Mouse (Mus musculus) heart, embryonic 11.5 days (tissue): ENCODE data around the gene Map3k3. TPM values are rescaled to one million over a fixed set of nuclear protein-coding genes. Genes with fewer than 3 reads are reported as not detected.

Source experiments
- ATAC-seq: fragments of 200-750 bp; cut with Nextera tagmentation; replicated peaks from 2 replicates; pipeline ENCODE4 v1.8.0; 2017; ENCODE audit warnings: moderate library complexity; ENCODE audit not compliant: insufficient number of reproducible peaks, low FRiP score, low TSS enrichment
- H3K27ac ChIP-seq: fragments of 300-500 bp; sonication (generic); 2 replicates; pipeline ENCODE4 v1.5.1; 2014; ENCODE audit warnings: mild to moderate bottlenecking, low read depth, low read length
- H3K27me3 ChIP-seq: fragments of 300-500 bp; sonication (generic); 2 replicates; pipeline ENCODE4 v1.6.1; 2014; ENCODE audit warnings: mild to moderate bottlenecking, low read length, mixed read lengths; ENCODE audit not compliant: control insufficient read depth, insufficient read depth
- H3K36me3 ChIP-seq: fragments of 300-500 bp; sonication (generic); 2 replicates; pipeline ENCODE4 v1.6.1; 2014; ENCODE audit warnings: mild to moderate bottlenecking, low read length, moderate library complexity, mixed read lengths; ENCODE audit not compliant: control insufficient read depth, insufficient read depth
- H3K4me1 ChIP-seq: fragments of 300-500 bp; sonication (generic); 2 replicates; pipeline ENCODE4 v1.6.1; 2014; ENCODE audit warnings: low read length; ENCODE audit not compliant: control insufficient read depth, insufficient read depth
- H3K4me2 ChIP-seq: fragments of 300-500 bp; sonication (generic); 2 replicates; pipeline ENCODE4 v1.6.1; 2014; ENCODE audit warnings: mild to moderate bottlenecking, moderate library complexity
- H3K4me3 ChIP-seq: fragments of 300-500 bp; sonication (generic); 2 replicates; pipeline ENCODE4 v1.5.1; 2014; ENCODE audit warnings: low read depth, low read length
- H3K9ac ChIP-seq: fragments of 300-500 bp; sonication (generic); 2 replicates; pipeline ENCODE4 v1.6.1; 2014; ENCODE audit warnings: mild to moderate bottlenecking, low read depth, low read length, moderate library complexity
- H3K9me3 ChIP-seq: fragments of 300-500 bp; sonication (generic); replicated peaks from 2 replicates; pipeline ENCODE4 v1.6.1; 2016; ENCODE audit warnings: low read length; ENCODE audit not compliant: control insufficient read depth
- WGBS: fragments of 180-500 bp; shearing (Covaris S2); extraction: QIAGEN DNeasy Blood & Tissue Kit; methylation state at CpG from one replicate; pipeline ENCODE4 v1.1.7; 2014; ENCODE audit not compliant: insufficient replicate concordance; 5-methylcytosine and 5-hydroxymethylcytosine counted together
- polyA plus RNA-seq: library from polyadenylated mRNA; unstranded; fragments of >200 nt; fragmentation: Nextera tagmentation; extraction: Ambion mirVana; gene quantifications from 2 replicates; pipeline ENCODE4 v1.2.1, GENCODE M21; 2014

Gene Map3k3
- polyA plus RNA-seq, 1 experiment from 2014 or later, result 20.8 TPM

GRCm38 (mm10) chr11:106158081-106158929, 73.9 kb downstream of the Map3k3 start:
- Histone ChIP-seq H3K9me3 (no peaks in the 10 kb centered on the region), H3K36me3 (peaks cover 27% of the 10 kb centered on the region), H3K4me1 (peaks cover 20% of the 10 kb centered on the region), H3K4me2 (peak overlapping the region; percentile 95), H3K27ac (peak overlapping the region; percentile 94), H3K9ac (peak overlapping the region; percentile 94), H3K4me3 (peak overlapping the region; percentile 90), H3K27me3 (no peaks in the 10 kb centered on the region)
- no peak for ATAC-seq
- WGBS, result 60% methylated on average over 14 of the region's 14 CpGs

DNA sequence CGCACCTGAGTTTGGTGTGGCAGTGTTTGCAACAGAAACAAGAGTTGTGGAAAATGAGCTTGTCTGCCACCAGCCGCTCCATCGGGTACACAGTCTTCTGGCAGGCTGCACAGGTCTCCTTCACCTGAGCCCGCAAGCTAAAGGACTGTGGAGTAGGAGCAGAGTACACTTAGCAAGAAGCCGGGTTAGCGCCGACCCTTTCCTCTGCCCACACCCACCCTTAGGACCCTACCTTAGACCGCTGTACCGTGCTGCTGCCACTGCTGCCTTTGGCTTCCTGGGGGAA, 74.5 kb downstream of the Map3k3 start:
- 34% methylated on average over 9 of the region's 9 CpGs for WGBS
- peak overlapping the region; percentile 94 for H3K27ac ChIP-seq
- H3K4me3 ChIP-seq, result peak overlapping the region; percentile 90
- H3K9ac ChIP-seq, result peak overlapping the region; percentile 94
- peak overlapping the region; percentile 95 for H3K4me2 ChIP-seq
- peaks cover 21% of the 10 kb centered on the region for H3K4me1 ChIP-seq
- H3K27me3 ChIP-seq, result no peaks in the 10 kb centered on the region
- peaks cover 32% of the 10 kb centered on the region for H3K36me3 ChIP-seq
- H3K9me3 ChIP-seq, result no peaks in the 10 kb centered on the region
- no peak for ATAC-seq

GRCm38 (mm10) chr11:106159216-106159920, 75.0 kb downstream of the Map3k3 start:
- H3K27me3 ChIP-seq, result no peaks in the 10 kb centered on the region

DNA sequence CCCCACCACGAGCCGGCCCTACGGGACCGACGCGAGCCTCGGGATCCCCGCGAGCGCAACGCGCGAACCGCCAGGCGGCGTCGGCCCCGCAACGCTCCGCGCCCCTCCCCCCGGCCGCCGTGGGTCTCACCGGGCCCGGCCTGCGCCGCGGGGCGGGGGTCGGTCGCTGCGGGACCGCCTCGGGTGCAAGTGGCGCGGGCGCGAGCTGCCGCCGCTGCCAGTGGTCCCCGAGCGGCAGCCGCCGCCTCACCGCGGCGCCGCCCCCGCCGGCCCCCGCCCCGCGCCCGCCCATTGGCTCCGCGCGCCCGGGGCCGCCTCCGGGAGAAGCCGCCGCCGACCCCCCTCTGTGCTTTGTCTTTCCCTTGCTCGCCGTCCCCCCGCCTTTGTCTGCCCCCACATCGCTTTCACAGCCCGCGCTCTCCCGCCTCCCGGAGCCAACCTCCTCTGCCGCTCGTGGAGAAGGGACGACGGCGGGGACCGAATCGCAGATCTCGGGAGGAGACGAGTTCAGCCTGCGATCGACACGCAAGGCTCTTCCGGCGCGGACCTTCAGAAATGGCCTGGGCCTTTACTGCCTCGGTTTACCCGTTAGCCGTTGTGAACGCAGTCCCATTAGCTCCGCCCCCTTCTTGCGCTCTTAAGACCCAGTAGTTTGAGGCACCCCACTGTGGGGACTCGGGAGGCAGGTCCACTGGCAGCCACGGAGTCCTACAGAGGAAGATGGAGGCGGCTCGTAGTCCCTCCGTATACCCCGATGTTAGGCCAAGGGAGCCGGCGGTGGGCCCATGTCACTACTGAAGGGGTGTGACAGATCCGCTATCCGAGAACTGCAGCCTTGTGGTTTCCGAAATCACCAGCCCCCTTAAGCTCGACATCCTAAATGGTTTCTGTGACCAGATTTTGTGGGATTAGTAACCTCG, 75.8 kb downstream of the Map3k3 start:
- Histone ChIP-seq H3K27ac (peak overlapping the region; percentile 94), H3K9me3 (no peaks in the 10 kb centered on the region), H3K9ac (peak overlapping the region; percentile 94), H3K36me3 (peaks cover 22% of the 10 kb centered on the region), H3K4me1 (peaks cover 24% of the 10 kb centered on the region), H3K27me3 (no peaks in the 10 kb centered on the region), H3K4me2 (peak overlapping the region; percentile 95), H3K4me3 (peak overlapping the region; percentile 90)
- WGBS, result under 1% methylated on average over 77 of the region's 106 CpGs
- peak; percentile 59 for ATAC-seq

More at GRCm38 (mm10) chr11:106159216-106159920, 75.0 kb downstream of the Map3k3 start:
- under 1% methylated on average over 25 of the region's 25 CpGs for WGBS
- Histone ChIP-seq H3K27ac (peak overlapping the region; percentile 94), H3K36me3 (peaks cover 29% of the 10 kb centered on the region), H3K9me3 (no peaks in the 10 kb centered on the region), H3K9ac (peak overlapping the region; percentile 94), H3K4me3 (peak overlapping the region; percentile 90), H3K4me1 (peaks cover 24% of the 10 kb centered on the region), H3K4me2 (peak overlapping the region; percentile 95)
- peak; percentile 49; the same call in 1 of the 2 replicates for ATAC-seq

DNA sequence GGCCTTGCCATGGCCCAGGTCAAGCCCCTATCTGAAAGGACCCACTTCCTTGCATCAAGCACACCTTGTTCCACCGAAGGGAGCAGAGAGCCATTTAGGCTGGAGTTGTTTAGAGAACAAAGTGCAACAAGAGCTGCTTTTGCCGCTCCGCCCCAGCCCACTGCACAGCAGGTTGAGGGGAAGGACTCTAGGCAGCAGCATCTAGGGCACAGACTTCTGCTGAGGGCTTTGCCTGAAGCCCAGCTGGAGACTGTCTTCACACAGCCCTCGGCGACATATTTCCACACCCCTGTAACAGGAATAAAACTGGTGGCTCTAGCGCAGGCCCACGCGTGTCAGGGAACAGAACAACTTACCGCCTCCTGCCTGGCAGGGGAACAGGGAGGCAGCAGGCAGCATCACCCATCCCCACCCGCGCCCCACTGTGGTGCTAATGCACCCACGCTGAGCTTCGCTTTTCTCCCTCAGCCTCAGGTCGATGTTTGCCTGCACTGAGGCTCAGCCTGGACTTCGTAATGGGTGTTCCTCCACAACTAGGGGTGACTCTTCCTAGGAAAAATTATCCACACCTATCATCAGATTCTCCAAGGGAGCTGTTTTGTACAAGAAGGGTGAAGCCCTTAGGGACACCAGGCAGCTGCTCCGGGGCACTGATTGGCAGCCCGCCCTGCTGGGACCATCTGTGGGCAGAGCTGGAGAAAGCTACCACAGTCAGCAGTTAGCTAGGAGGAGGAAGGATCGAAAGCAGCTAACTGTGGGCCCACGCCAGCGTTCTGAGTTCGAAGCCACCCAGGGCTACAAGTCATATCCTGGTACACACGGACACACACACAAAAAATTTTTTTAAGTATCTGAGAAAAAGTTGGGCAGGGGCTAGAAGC, 76.7 kb downstream of the Map3k3 start, which contains the start of the genes Gm10840 and Limd2:
Gene Gm10840, plus strand, starts transcription at position 10 of the 881 bp plus-strand sequence.
Gene Limd2, minus strand, starts transcription at position 20 of the 881 bp plus-strand sequence.
- Histone ChIP-seq H3K4me3 (peak within 1 kb of the TSS; percentile 90), H3K27me3 (no peaks in the 10 kb centered on the region), H3K9ac (peak within 1 kb of the TSS; percentile 94), H3K4me2 (peak within 1 kb of the TSS; percentile 95), H3K27ac (peak within 1 kb of the TSS; percentile 94), H3K9me3 (no peaks in the 10 kb centered on the region), H3K36me3 (peaks cover 24% of the 10 kb centered on the region), H3K4me1 (peaks cover 24% of the 10 kb centered on the region)
- WGBS, result 33% methylated on average over 22 of the region's 22 CpGs
- no peak for ATAC-seq

DNA sequence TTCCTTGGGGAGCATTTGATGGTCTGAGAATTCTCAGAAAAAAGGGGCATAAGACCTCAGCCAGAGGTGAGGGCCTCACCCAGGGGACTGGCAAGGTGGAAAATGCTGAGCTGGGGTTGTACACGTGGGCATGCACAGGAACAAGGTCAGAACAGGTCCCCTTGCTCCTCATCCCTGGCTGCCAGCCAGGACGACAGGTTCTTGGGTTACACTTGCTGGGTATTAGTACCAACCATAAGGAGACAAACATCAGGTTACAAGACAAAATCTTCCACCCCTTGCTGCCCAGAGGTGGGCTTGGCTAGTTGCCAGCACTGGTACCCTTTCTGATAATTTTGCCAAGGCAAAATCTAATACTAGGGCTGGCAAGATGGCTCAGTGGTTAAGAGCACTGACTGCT, 77.8 kb downstream of the Map3k3 start:
- Histone ChIP-seq H3K27me3 (no peaks in the 10 kb centered on the region), H3K36me3 (peaks cover 19% of the 10 kb centered on the region), H3K4me3 (no peak overlapping the region), H3K4me1 (peaks cover 24% of the 10 kb centered on the region), H3K27ac (no peak overlapping the region), H3K9ac (no peak overlapping the region), H3K4me2 (no peak overlapping the region), H3K9me3 (no peaks in the 10 kb centered on the region)
- WGBS, result 87% methylated on average over 2 of the region's 2 CpGs
- no peak for ATAC-seq

- Histone ChIP-seq H3K36me3 (peaks cover 15% of the 10 kb centered on the region), H3K9ac (no peak overlapping the region), H3K9me3 (no peaks in the 10 kb centered on the region), H3K27ac (peak overlapping the region; percentile 35; the same call in 1 of the 2 replicates), H3K4me3 (no peak overlapping the region), H3K4me2 (no peak overlapping the region), H3K4me1 (peaks cover 20% of the 10 kb centered on the region), H3K27me3 (no peaks in the 10 kb centered on the region)
- ATAC-seq, result no peak
- 72% methylated on average over 4 of the region's 4 CpGs for WGBS
Observed at GRCm38 (mm10) chr11:106163546-106163945, 79.1 kb downstream of the Map3k3 start.
